Mouse (Mus musculus): Measurements from ENCODE around the gene Cdk14.

The Cdk14 gene

DNA sequence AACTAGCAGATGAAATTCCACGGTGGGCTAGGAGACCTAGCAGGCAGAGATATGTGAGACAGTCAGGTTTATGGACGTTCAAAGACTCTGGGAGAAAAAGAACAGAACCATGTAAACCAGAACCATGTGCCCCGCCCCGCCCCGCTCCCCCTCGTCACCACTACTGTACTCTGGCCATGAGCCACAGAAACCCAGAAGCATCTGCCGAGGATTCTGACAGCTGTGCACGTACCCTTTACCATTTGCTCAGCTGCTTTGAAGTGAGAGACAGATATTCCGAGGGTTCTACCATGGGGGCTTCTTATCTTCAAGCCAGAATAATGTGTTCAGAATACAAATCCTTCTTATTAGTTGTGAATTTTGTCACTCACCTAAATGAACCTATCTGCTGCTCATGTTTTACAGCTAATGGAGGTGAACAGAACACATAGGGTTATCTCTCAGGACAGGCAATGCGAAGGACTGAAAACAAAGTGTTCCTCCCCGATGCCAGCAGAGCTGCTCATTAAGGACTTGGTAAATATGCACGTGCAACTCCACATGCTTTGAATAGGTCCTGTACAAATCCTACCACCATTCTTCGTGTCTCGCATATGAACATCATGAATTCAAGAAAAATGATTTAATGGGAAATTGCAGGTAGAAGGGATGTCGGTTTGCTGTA lies 412.5 kb downstream of the Cdk14 start:
- DNase-seq (ENCODE audit: low read depth, low spot score) = no peak

DNA sequence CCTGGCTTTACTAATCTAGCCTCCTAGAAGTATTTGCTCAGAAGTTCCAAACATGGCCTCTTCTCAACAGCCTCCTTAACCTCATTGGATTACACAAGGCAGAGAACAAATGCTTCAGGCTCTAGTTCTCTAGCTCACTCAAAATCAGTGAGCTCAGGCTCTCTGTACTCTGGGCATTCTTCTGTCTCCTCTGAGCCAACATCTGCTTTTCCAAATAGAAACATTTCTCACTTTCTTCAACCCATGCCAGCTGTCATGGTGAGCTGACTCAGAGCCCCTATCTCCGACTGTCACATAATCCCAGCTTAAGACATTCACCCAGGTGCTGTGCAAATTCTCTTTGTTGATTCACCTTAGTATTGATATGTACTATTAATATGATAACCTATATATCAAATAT lies 414.5 kb downstream of the Cdk14 start:
- DNase-seq (ENCODE audit: low read depth, low spot score) = no peak

GRCm38 (mm10) chr5:5004740-5005139 lies 415.4 kb downstream of the Cdk14 start:
- DNase-seq (ENCODE audit: low read depth, low spot score) = no peak

DNA sequence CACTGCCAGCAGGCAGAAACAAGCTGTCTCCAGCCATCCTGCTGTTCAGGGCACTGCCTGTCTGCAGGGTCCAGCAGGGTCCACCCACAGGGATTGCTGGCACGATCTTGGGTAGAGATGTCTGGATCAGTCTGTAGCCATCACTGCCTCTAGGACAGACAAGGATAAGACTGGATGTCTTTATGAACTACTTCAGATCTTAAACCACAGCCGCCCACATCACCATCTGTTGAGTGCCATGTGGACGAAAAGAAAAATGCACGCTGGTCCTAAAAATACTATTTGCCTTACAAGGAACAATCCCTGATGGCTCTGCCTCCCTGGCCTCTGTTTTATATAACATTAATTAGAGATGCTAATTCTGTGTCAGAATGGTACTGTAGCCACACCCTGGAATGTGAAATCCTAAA lies 426.9 kb downstream of the Cdk14 start:
- DNase-seq (ENCODE audit: low read depth, low spot score) = peak; percentile 96

- DNase-seq (ENCODE audit: low read depth, low spot score) = peak; percentile 80
Measured at GRCm38 (mm10) chr5:4991023-4991422, 429.1 kb downstream of the Cdk14 start.

DNA sequence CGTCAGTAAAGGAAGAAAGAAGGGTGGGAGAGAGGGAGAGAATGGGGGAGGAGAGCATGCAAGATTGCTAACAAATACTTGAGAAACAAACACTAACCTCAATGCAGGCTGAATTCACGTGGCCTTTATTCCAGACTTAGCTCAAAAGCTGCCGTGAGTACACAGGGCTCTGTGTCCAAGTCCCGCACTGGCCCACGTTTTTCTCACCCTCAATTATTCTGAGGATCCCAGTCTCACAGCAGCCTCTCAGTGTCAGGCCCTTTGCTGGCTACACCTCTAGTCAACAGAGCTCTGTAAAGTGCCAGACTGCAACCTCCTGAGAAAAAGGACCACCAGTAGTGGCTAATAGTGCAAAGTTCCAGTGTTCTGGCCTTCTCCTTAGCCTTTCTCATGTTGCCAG lies 429.9 kb downstream of the Cdk14 start:
- DNase-seq (ENCODE audit: low read depth, low spot score) = no peak

DNA sequence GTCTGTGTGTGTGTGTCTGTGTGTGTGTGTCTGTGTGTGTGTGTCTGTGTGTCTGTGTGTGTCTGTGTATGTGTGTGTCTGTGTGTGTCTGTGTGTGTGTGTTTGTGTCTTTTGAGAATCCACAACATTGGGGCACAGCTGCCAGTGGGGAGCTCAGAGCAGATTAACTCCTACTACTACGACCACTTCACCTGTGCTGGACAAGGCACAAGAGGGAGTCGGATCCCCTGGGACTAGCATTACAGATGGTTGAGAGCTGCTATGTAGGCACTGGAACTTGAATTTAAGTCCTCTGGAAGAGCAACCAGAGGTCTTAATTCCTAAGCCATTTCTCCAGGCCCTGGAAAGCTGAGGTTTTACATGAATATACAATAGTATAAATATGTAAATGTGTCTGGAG lies 433.9 kb downstream of the Cdk14 start:
- no peak for DNase-seq (ENCODE audit: low read depth, low spot score)

GRCm38 (mm10) chr5:4979551-4979950 lies 440.6 kb downstream of the Cdk14 start:
- DNase-seq (ENCODE audit: low read depth, low spot score) = no peak

DNA sequence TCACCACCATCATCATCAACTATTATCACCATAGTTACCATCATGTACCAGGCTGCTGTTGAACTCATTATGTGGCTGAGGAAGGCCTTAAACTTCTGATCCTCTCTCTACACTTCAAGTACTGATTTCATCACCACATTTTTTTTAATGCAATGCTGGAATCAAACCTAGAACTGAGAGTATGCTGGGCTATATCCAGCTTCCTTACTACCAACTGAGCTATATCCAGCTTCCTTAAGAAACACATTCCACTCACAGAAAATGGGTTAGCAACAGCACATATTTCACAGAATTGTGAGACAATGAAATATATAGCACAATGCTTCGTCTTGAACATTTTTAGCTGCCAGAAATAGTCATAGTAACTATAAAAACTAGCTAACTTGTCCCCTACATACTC lies 446.7 kb downstream of the Cdk14 start:
- DNase-seq (ENCODE audit: low read depth, low spot score) = peak; percentile 27

GRCm38 (mm10) chr5:4962063-4962610 lies 458.0 kb downstream of the Cdk14 start:
- peak; percentile 78 for DNase-seq (ENCODE audit: low read depth, low spot score)

DNA sequence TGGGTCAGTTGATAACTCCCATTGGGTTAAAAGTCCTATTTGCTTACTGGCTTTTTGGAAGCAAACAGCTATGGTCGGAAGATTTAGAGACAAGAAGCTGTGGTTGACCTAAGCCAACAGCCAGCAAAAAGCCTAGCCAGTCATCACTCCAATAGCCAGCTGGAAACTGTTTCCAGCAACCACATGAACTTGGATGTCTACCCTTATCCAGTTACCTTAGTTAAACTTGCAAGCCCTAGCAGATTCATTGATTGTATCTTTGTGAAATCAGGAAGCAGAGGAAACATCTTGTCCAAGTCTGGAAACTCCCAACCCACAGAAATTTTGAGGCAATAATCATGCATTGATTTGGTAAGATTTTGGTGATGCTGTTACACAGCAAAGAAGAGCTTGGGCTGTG lies 458.5 kb downstream of the Cdk14 start:
- no peak for DNase-seq (ENCODE audit: low read depth, low spot score)

DNA sequence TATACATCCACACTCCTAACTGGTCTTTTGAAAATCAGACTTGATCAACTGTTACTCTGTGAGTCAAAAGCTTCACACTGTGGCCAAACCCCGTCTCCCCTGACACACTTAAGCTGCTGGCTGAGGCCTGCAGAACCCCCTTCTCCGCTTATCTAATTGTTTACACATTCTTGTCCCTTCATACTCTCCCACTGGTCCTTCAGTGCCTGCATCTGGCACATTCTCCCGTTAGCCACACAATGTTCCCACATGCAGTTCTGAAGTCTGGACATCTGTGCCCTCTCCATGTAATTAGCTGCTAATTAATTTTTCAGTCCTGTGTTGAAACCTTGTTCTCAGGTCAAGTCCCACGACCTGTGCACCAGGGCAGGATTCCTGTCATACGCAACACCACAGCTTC lies 460.7 kb downstream of the Cdk14 start:
- DNase-seq (ENCODE audit: low read depth, low spot score) = no peak

DNA sequence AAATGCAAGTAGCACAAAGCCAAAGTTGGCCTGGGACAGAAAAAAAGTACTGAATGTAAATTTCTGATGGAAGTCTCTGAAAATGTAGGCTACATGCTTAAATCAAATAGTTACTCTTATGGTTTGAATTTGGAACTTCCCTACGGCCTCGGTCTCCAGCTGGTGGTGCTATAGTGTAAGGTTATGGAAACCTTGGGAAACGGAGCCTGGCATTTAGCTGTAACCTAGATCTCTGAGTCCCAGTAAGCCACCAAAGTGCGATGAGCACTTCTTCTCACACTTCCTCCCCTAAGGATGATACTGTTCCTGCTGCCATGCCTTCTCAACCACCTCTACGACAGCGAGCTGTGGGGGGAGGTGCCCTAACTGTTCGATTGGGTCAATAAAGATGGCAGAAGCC lies 464.1 kb downstream of the Cdk14 start:
- DNase-seq (ENCODE audit: low read depth, low spot score) = peak; percentile 19

- DNase-seq (ENCODE audit: low read depth, low spot score) = no peak
Measured at GRCm38 (mm10) chr5:4955392-4955791, 464.7 kb downstream of the Cdk14 start.

DNA sequence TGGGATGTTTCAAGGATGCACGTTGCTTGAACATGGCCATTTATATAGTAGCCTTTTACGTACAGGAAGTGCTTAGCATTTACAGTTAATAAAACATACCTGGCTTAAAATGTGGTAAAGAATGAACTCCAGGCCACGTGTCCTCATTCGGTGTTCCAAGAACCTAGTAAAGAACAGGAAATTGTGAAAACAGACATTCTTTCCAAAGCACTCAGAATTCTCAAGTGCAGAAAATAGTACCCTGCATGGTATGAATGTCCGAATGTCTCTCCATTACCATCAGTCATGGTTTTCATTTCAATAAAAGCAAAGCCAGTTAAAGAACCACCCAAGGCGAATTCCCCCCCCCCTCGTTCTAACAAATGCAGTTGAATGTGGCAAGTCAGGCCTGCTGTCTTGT lies 470.7 kb downstream of the Cdk14 start:
- DNase-seq (ENCODE audit: low read depth, low spot score) = no peak

DNA sequence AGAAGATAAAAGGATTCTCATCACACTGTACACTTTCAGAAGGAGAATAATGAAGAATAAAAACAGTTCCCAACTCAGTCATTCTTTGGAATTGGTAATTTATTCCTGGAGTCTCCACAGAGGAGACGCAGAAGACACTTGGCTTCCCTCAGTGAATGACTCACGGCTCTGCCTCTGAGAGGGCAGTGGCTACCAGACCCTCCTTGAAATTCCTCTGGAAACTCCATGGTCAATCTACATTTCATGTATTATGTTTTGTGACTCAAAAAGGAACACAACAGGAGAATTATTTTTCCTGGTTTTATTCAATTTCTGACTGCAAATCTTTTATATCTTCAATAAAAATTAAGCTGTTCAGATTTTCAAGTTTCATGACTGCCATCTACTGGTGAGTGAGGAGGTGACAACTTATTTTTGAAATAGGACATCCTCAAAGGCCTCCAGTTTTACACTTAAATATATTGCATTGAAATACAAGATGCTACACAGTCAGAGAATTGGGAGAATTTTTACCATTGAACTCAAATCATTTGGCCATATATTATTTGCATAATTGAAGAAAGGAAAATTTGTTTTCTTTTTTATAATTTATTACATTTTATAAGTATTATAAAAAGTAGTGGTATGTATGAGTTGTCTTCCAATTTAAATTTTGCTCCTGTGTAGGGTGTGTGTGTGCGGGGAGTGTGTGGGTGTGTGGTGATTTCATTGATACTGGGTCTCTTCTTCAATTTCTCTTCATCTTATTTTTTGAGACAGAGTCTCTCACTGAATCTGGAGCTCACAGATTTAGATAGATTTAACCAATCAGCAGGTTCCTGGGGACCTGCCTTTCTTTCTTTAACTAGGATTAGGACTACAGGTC lies 471.8 kb downstream of the Cdk14 start:
- peak; percentile 44 for DNase-seq (ENCODE audit: low read depth, low spot score)

GRCm38 (mm10) chr5:4935131-4935530 lies 485.0 kb downstream of the Cdk14 start:
- DNase-seq (ENCODE audit: low read depth, low spot score) = no peak

- DNase-seq (ENCODE audit: low read depth, low spot score) = no peak
Measured at GRCm38 (mm10) chr5:4934491-4934890, 485.6 kb downstream of the Cdk14 start.

DNA sequence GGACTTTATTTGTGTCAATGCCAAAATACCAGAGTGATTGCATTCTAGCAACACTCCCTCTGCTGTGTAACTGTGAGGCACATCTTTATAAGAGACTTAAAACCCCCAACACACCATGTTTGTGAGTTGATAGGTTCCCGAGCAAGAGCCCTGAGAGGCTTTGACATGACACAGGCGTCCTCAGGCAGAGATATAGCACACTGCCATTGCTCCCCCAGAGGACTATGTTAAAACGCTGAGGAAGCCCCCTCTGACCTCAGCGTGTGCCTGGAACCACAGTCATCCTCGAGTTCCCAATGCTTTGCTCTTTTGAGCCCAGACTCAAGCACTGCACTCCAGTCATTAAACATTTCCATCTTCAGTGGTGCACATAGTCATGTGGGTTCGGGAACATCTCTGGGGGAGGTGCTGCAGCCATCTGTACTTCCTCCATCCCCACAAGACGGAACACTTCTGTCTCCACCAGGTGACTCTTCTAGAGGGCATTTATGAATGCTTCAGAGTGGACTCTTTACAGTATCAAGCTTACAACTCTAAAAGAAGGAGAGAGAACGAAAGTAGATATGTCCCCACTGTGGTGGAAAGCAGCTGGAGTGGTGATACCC lies 488.5 kb downstream of the Cdk14 start:
- DNase-seq (ENCODE audit: low read depth, low spot score) = no peak

GRCm38 (mm10) chr5:4929628-4930027 lies 490.5 kb downstream of the Cdk14 start:
- no peak for DNase-seq (ENCODE audit: low read depth, low spot score)

DNA sequence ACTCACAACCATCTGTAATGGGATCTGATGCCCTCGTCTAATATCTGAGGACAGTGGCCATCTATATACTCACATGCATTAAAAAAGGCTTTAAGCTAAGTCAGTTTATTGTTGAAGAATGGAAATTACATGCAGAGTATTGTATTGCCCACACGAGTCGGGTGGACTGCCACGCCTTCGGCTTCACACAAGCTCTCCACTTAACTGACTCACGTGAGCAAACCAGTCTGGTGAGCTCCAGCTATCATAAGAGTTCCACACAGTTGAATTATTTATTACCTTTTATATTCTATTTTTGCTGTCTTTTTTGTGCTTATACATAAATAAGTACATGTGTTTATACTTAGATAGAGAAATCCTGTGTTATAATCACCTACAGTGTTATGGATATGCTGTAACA lies 495.2 kb downstream of the Cdk14 start:
- DNase-seq (ENCODE audit: low read depth, low spot score) = no peak

DNA sequence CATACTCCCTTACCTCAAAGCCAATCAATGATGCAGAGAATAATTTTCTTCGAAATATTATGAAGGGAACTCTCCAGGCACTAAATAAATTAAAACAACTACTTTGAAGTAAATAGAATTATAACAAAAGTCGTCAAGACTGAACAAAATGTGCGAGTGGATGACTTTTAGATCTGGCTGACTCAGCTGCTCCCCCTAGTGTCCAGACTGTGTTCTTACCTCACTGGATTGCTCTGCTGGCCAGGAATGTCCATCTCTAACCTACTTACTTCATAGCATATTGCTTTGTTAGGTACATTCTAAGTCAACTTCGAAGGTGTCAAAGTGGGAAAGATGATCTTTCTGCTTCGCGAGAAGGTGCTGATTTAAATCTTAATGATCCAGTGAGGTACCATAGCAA lies 501.7 kb downstream of the Cdk14 start:
- DNase-seq (ENCODE audit: low read depth, low spot score) = no peak

Data from telencephalon, adult 2 months (tissue).